Mouse (Mus musculus) gastrocnemius, adult 2 months (tissue): ENCODE measurements around the gene Obscn. TPM values are rescaled to one million over a fixed set of nuclear protein-coding genes. Genes with fewer than 3 reads are reported as not detected.
A peak's percentile ranks its signal among the peaks of the same experiment; 100 is the strongest.
"Not testable (repeated sequence)": the region's sequence is repeated elsewhere in the genome, so short reads cannot be mapped to it uniquely, and the experiment has no call there.

ENCODE experiments used
- DNase-seq: peaks from one replicate; pipeline ENCODE4 v3.0.0; 2022
- H3K27ac ChIP-seq: fragments of 200-600 bp; 2 replicates; pipeline ENCODE4 v1.8.1; 2022; ENCODE audit warnings: mild to moderate bottlenecking
- H3K4me3 ChIP-seq: fragments of 200-600 bp; 2 replicates; pipeline ENCODE4 v1.8.1; 2022; ENCODE audit warnings: mild to moderate bottlenecking, moderate library complexity
- CTCF ChIP-seq: fragments of 200-600 bp; IDR thresholded peaks from 2 replicates; pipeline ENCODE4 v1.8.1; 2022; ENCODE audit warnings: antibody characterized with exemption, mild to moderate bottlenecking, moderate library complexity
- intact Hi-C: fragments of 180-260 bp; cut with DNase I; formaldehyde crosslinking; loops from one replicate; pipeline ENCODE4 v1.15.1; 2025
- total RNA-seq, 2 experiments: library from RNA; stranded (reverse); gene quantifications; 2 replicates each; pipeline ENCODE4 v1.2.3; 2021

Obscn gene
- total RNA-seq, 2 experiments from 2014 or later: 1,792 to 1,942 TPM

- Histone ChIP-seq H3K27ac (no peak overlapping the region), H3K4me3 (no peak overlapping the region)
- no peak for DNase-seq
- intact Hi-C loops: no loop called here
- no peak for TF ChIP-seq CTCF
These were observed 177.7 kb downstream of the Obscn start for GRCm38 (mm10) chr11:58958536-58958935.

- peak overlapping the region; percentile 97; the same call in 1 of the 2 replicates for H3K4me3 ChIP-seq
- intact Hi-C loops: no loop called here
- DNase-seq: no peak
- TF ChIP-seq CTCF: no peak
- no peak overlapping the region for H3K27ac ChIP-seq
These were observed 178.8 kb downstream of the Obscn start for GRCm38 (mm10) chr11:58957226-58957914.

GRCm38 (mm10) chr11:58955868-58956257 lies 180.3 kb downstream of the Obscn start:
- TF ChIP-seq CTCF: no peak
- intact Hi-C loops: loop anchor here (1.0 kb wide), 1 partner anchor 28 kb away; no protein-coding TSS in a partner anchor
- Histone ChIP-seq H3K27ac (peak overlapping the region; percentile 99), H3K4me3 (peak overlapping the region; percentile 97)
- DNase-seq: no peak

- DNase-seq: no peak
- H3K4me3 ChIP-seq: peak overlapping the region; percentile 97
- intact Hi-C loops: loop anchor here (1.0 kb wide), 1 partner anchor 27 kb away; no protein-coding TSS in a partner anchor
- H3K27ac ChIP-seq: peak overlapping the region; percentile 99
- peak; percentile 30; the same call in 1 of the 2 replicates for TF ChIP-seq CTCF
These were observed 180.9 kb downstream of the Obscn start for GRCm38 (mm10) chr11:58955143-58955867.

GRCm38 (mm10) chr11:58954420-58955142 lies 181.6 kb downstream of the Obscn start, which contains the start of the genes Hist3h2a and Trim17:
Gene Hist3h2a, plus strand, starts transcription at chr11:58954685.
Gene Trim17, plus strand, starts transcription at chr11:58954685.
- intact Hi-C loops: loop anchor here (1.0 kb wide), 1 partner anchor 26 kb away; no protein-coding TSS in a partner anchor
- H3K4me3 ChIP-seq: peak within 1 kb of the TSS; percentile 97
- H3K27ac ChIP-seq: peak within 1 kb of the TSS; percentile 99
- peak; percentile 69 for TF ChIP-seq CTCF
- peak; percentile 91 for DNase-seq

- peak; percentile 49 for DNase-seq
- intact Hi-C loops: not testable (repeated sequence)
- Histone ChIP-seq H3K27ac (peak overlapping the region; percentile 99), H3K4me3 (peak overlapping the region; percentile 97)
These were observed 182.1 kb downstream of the Obscn start for GRCm38 (mm10) chr11:58954170-58954419.

- peak overlapping the region; percentile 99 for H3K27ac ChIP-seq
- intact Hi-C loops: no loop called here
- no peak for TF ChIP-seq CTCF
- peak overlapping the region; percentile 97 for H3K4me3 ChIP-seq
- DNase-seq: peak; percentile 53
These were observed 182.6 kb downstream of the Obscn start for GRCm38 (mm10) chr11:58953351-58954169.

- intact Hi-C loops: no loop called here
- DNase-seq: no peak
- no peak overlapping the region for H3K4me3 ChIP-seq
- TF ChIP-seq CTCF: no peak
- no peak overlapping the region for H3K27ac ChIP-seq
These were observed 185.0 kb downstream of the Obscn start for GRCm38 (mm10) chr11:58951210-58951609.

- no peak for TF ChIP-seq CTCF
- intact Hi-C loops: no loop called here
- no peak overlapping the region; the same call in 1 of the 2 replicates for H3K4me3 ChIP-seq
These were observed 186.4 kb downstream of the Obscn start for GRCm38 (mm10) chr11:58949480-58950431.

GRCm38 (mm10) chr11:58948542-58949479 lies 187.4 kb downstream of the Obscn start, which contains the start of gene Hist3h2ba:
Gene Hist3h2ba, plus strand, starts transcription at chr11:58948920.
- intact Hi-C loops: no loop called here
- H3K27ac ChIP-seq: peak within 1 kb of the TSS; percentile 53; the same call in 1 of the 2 replicates
- peak; percentile 59 for DNase-seq
- TF ChIP-seq CTCF: no peak
- H3K4me3 ChIP-seq: peak within 1 kb of the TSS; percentile 69

More at GRCm38 (mm10) chr11:58949480-58950431, 186.4 kb downstream of the Obscn start:
- DNase-seq: no peak
- no peak overlapping the region for H3K27ac ChIP-seq
